Mouse (Mus musculus): ENCODE results near the gene Reep3. TPM values are rescaled to one million over a fixed set of nuclear protein-coding genes. Genes with fewer than 3 reads are reported as not detected.
"Not testable (repeated sequence)": the region's sequence is repeated elsewhere in the genome, so short reads cannot be mapped to it uniquely, and the experiment has no call there.

Reep3 gene
- polyA plus RNA-seq, 1 experiment from 2014 or later = 36.2 TPM

DNA sequence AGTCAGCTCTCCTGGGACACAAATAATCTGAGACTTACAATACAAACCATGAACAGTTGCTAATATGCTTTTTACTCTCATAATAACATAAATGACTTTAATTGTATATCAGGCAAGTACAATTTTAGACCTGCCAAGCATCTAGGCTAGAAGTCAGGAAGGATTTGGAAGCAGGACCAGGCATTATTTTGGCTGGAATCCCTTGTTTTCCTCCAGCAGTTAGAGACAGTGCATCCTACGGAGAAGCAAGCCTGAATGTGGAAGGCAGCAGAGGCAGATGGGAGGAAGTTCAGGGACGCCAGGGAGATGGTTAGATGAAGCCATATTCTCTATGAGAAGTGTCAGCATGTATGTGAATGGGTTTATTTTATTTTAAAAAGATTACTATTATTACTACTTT, 79.4 kb downstream of the Reep3 start:
- Histone ChIP-seq H3K27ac (replicated peaks) (no peak overlapping the region), H3K9ac (no peak overlapping the region), H3K9me3 (no peaks in the 10 kb centered on the region), H3K27me3 (no peaks in the 10 kb centered on the region), H3K4me1 (replicated peaks) (peaks cover 10% of the 10 kb centered on the region; the same call in 1 of the 2 replicates), H3K4me3 (no peak overlapping the region), H3K36me3 (0 out of 2 replicates have a peak, but pooled peaks cover 4% of the 10 kb centered on the region), H3K4me2 (no peak overlapping the region)
- 58% methylated on average over 2 of the region's 2 CpGs for WGBS
- ATAC-seq (ENCODE audit: low FRiP score, low read depth) = no peak

GRCm38 (mm10) chr10:67016615-67017278, 80.0 kb downstream of the Reep3 start:
- ATAC-seq (ENCODE audit: low FRiP score, low read depth) = no peak
- Histone ChIP-seq H3K4me2 (no peak overlapping the region), H3K36me3 (0 out of 2 replicates have a peak, but pooled peaks cover 4% of the 10 kb centered on the region), H3K9me3 (no peaks in the 10 kb centered on the region), H3K4me3 (no peak overlapping the region), H3K27ac (replicated peaks) (no peak overlapping the region), H3K9ac (no peak overlapping the region), H3K4me1 (replicated peaks) (peaks cover 10% of the 10 kb centered on the region; the same call in 1 of the 2 replicates), H3K27me3 (no peaks in the 10 kb centered on the region)
- 86% methylated on average over 4 of the region's 4 CpGs for WGBS

- Histone ChIP-seq H3K4me3 (no peak overlapping the region), H3K9me3 (no peaks in the 10 kb centered on the region), H3K4me2 (no peak overlapping the region), H3K4me1 (replicated peaks) (peaks cover 10% of the 10 kb centered on the region; the same call in 1 of the 2 replicates), H3K9ac (no peak overlapping the region), H3K27me3 (no peaks in the 10 kb centered on the region), H3K36me3 (0 out of 2 replicates have a peak, but pooled peaks cover 4% of the 10 kb centered on the region), H3K27ac (replicated peaks) (no peak overlapping the region)
- WGBS = 88% methylated on average over 12 of the region's 12 CpGs
- ATAC-seq (ENCODE audit: low FRiP score, low read depth) = no peak
These were observed 82.0 kb downstream of the Reep3 start for GRCm38 (mm10) chr10:67014746-67015145.

- H3K36me3 ChIP-seq = 0 out of 2 replicates have a peak, but pooled peaks cover 4% of the 10 kb centered on the region
- H3K27me3 ChIP-seq = no peaks in the 10 kb centered on the region
- WGBS = 87% methylated on average over 12 of the region's 12 CpGs
- no peaks in the 10 kb centered on the region for H3K9me3 ChIP-seq
- H3K4me3 ChIP-seq = no peak overlapping the region
- ATAC-seq (ENCODE audit: low FRiP score, low read depth) = no peak
- H3K4me1 ChIP-seq (replicated peaks) = no peaks in the 10 kb centered on the region
- H3K27ac ChIP-seq (replicated peaks) = no peak overlapping the region
- no peak overlapping the region for H3K9ac ChIP-seq
- no peak overlapping the region for H3K4me2 ChIP-seq
These were observed 86.2 kb downstream of the Reep3 start for GRCm38 (mm10) chr10:67010521-67010920.

GRCm38 (mm10) chr10:67004527-67005042, 92.2 kb downstream of the Reep3 start:
- no peaks in the 10 kb centered on the region for H3K9me3 ChIP-seq
- H3K4me2 ChIP-seq = peak overlapping the region; percentile 62
- 0 out of 2 replicates have a peak overlapping the region, but pooled peaks have one; percentile 2 for H3K9ac ChIP-seq
- peak overlapping the region; percentile 59 for H3K27ac ChIP-seq (replicated peaks)
- H3K4me1 ChIP-seq (replicated peaks) = peaks cover 31% of the 10 kb centered on the region
- ATAC-seq (ENCODE audit: low FRiP score, low read depth) = no peak
- H3K27me3 ChIP-seq = no peaks in the 10 kb centered on the region
- WGBS = 4% methylated on average over 12 of the region's 12 CpGs
- H3K36me3 ChIP-seq = no peaks in the 10 kb centered on the region
- peak overlapping the region; percentile 21 for H3K4me3 ChIP-seq

- under 1% methylated on average over 22 of the region's 22 CpGs for WGBS
- peak; percentile 79 for ATAC-seq (ENCODE audit: low FRiP score, low read depth)
- H3K9ac ChIP-seq = 0 out of 2 replicates have a peak overlapping the region, but pooled peaks have one; percentile 2
- peak overlapping the region; percentile 62 for H3K4me2 ChIP-seq
- H3K9me3 ChIP-seq = no peaks in the 10 kb centered on the region
- peaks cover 31% of the 10 kb centered on the region for H3K4me1 ChIP-seq (replicated peaks)
- H3K27ac ChIP-seq (replicated peaks) = peak overlapping the region; percentile 59
- peak overlapping the region; percentile 21 for H3K4me3 ChIP-seq
- no peaks in the 10 kb centered on the region for H3K36me3 ChIP-seq
- no peaks in the 10 kb centered on the region for H3K27me3 ChIP-seq
These were observed 92.8 kb downstream of the Reep3 start for GRCm38 (mm10) chr10:67003743-67004526.

GRCm38 (mm10) chr10:67003009-67003742, 93.6 kb downstream of the Reep3 start:
- peaks cover 31% of the 10 kb centered on the region for H3K4me1 ChIP-seq (replicated peaks)
- no peaks in the 10 kb centered on the region for H3K9me3 ChIP-seq
- peak overlapping the region; percentile 33 for H3K4me3 ChIP-seq
- peak overlapping the region; percentile 59 for H3K27ac ChIP-seq (replicated peaks)
- no peaks in the 10 kb centered on the region for H3K36me3 ChIP-seq
- 1% methylated on average over 25 of the region's 25 CpGs for WGBS
- H3K9ac ChIP-seq = peak overlapping the region; percentile 6; the same call in 1 of the 2 replicates
- no peaks in the 10 kb centered on the region for H3K27me3 ChIP-seq
- peak overlapping the region; percentile 62 for H3K4me2 ChIP-seq
- peak; percentile 68 for ATAC-seq (ENCODE audit: low FRiP score, low read depth)

DNA sequence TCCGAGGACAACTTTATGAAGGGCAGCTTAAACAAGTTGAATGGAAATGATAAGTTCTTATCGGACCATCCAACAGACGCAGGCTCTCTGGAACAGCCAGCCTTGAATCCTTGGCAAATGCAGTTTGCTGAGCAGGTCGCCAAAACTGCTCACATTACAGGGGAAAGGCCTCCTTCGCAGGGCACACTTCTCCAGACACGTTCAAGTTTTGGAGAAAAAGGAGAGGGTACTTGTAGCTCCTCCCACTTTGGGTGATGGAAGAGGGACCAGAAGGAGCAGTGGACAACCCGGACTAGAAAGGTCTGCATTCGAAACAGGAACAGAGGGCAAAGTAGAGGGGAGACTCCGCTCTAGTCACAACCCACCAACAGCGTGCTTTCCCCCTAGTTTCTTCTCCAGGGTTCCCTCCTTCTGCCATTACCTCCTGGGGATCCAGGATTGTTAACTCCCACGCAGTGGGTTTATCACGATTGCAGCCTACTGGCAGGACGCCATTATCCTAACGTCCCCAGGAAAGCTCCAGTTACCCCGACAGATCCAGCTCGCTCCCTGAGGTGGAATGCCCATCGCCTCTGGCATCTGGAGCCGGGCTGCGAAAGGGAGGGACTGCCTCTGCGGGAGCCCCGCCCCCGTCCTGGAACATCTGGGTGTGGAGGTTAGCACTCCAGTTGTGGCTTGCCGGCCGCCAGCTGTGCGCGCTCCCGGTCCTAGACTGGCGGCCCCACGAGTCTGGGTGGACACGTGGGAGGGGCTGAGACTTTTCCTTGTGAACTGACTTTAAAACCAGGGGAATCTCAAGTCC, 94.3 kb downstream of the Reep3 start:
- ATAC-seq (ENCODE audit: low FRiP score, low read depth) = peak; percentile 32; the same call in 1 of the 2 replicates
- 13% methylated on average over 30 of the region's 30 CpGs for WGBS
- H3K9me3 ChIP-seq = no peaks in the 10 kb centered on the region
- peak overlapping the region; percentile 59 for H3K27ac ChIP-seq (replicated peaks)
- peak overlapping the region; percentile 6; the same call in 1 of the 2 replicates for H3K9ac ChIP-seq
- H3K36me3 ChIP-seq = no peaks in the 10 kb centered on the region
- H3K27me3 ChIP-seq = no peaks in the 10 kb centered on the region
- H3K4me2 ChIP-seq = peak overlapping the region; percentile 62
- H3K4me1 ChIP-seq (replicated peaks) = peaks cover 31% of the 10 kb centered on the region
- H3K4me3 ChIP-seq = peak overlapping the region; percentile 33

DNA sequence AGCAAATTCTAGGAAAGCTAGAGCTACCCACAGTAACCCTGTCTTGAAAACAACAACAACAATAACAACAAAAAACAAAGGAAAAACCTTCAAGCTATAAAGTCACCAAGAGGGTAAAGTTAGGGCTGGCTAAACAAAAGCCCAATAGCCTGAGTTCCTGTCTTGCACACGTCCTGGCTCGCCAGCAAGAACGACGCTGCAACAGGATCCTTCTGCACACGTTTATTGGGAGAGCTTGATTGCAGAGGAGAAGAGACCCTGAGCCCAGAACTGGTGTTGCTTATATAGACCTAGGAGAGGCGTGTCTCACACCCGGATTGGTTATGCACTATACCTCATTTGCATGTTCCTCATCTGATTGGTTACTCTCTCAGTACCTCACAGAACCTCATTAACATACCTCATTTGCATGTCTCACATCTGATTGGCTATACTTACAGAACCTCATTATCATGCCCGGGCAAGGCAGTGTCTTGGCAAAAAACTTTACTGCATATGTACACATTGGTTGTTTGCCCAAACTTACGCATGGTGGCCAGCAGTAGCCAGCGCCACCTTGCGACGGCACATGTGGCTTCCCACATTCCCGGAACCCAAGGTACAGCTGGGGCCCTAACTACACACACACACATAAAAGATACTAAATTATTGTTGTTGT, 95.7 kb downstream of the Reep3 start:
- H3K9me3 ChIP-seq; H3K27me3 ChIP-seq; H3K9ac ChIP-seq; H3K4me2 ChIP-seq; H3K27ac ChIP-seq (replicated peaks); H3K4me3 ChIP-seq; ATAC-seq (ENCODE audit: low FRiP score, low read depth); H3K36me3 ChIP-seq: not testable (repeated sequence)
- peaks cover 31% of the 10 kb centered on the region for H3K4me1 ChIP-seq (replicated peaks)
- WGBS = 94% methylated on average over 13 of the region's 13 CpGs

GRCm38 (mm10) chr10:67000136-67000535, 96.6 kb downstream of the Reep3 start:
- no peak for ATAC-seq (ENCODE audit: low FRiP score, low read depth)
- no peak overlapping the region for H3K4me3 ChIP-seq
- H3K9me3 ChIP-seq = no peaks in the 10 kb centered on the region
- peaks cover 33% of the 10 kb centered on the region for H3K4me1 ChIP-seq (replicated peaks)
- H3K27me3 ChIP-seq = no peaks in the 10 kb centered on the region
- no peak overlapping the region for H3K27ac ChIP-seq (replicated peaks)
- H3K4me2 ChIP-seq = no peak overlapping the region
- 89% methylated on average over 5 of the region's 5 CpGs for WGBS
- no peak overlapping the region for H3K9ac ChIP-seq
- H3K36me3 ChIP-seq = no peaks in the 10 kb centered on the region
